Mouse (Mus musculus) lung, postnatal 0 days (tissue): ENCODE measurements around the gene Trpm7. TPM values are rescaled to one million over a fixed set of nuclear protein-coding genes. Genes with fewer than 3 reads are reported as not detected.

Experiments used
- ATAC-seq: fragments of 200-750 bp; cut with Nextera tagmentation; 2 replicates; pipeline ENCODE4 v1.8.0; 2017; ENCODE audit warnings: moderate library complexity
- DNase-seq: peaks from one replicate; pipeline ENCODE4 v3.0.0-alpha.2; 2016; ENCODE audit warnings: low spot score
- H3K27ac ChIP-seq: fragments of 300-500 bp; sonication (generic); 2 replicates; pipeline ENCODE4 v1.5.1; 2014; ENCODE audit warnings: antibody characterized with exemption, mild to moderate bottlenecking, low read length, mixed read lengths
- H3K27me3 ChIP-seq: fragments of 300-500 bp; sonication (generic); replicated peaks from 2 replicates; pipeline ENCODE4 v1.6.1; 2014; ENCODE audit warnings: low read length, mixed read lengths; ENCODE audit not compliant: insufficient read depth
- H3K36me3 ChIP-seq: fragments of 300-500 bp; sonication (generic); 2 replicates; pipeline ENCODE4 v1.6.1; 2014; ENCODE audit warnings: low read length, mixed read lengths; ENCODE audit not compliant: insufficient read depth
- H3K4me1 ChIP-seq: fragments of 300-500 bp; sonication (generic); 2 replicates; pipeline ENCODE4 v1.6.1; 2014; ENCODE audit warnings: antibody characterized with exemption, low read depth, low read length, mixed read lengths; ENCODE audit not compliant: insufficient read depth
- H3K4me2 ChIP-seq: fragments of 300-500 bp; sonication (generic); replicated peaks from 2 replicates; pipeline ENCODE4 v1.6.1; 2014; ENCODE audit warnings: low read depth, mild to moderate bottlenecking, low read length, moderate library complexity, mixed read lengths
- H3K4me3 ChIP-seq: fragments of 300-500 bp; sonication (generic); 2 replicates; pipeline ENCODE4 v1.5.1; 2014; ENCODE audit warnings: low read depth, low read length
- H3K9ac ChIP-seq: fragments of 300-500 bp; sonication (generic); replicated peaks from 2 replicates; pipeline ENCODE4 v1.6.1; 2014; ENCODE audit warnings: low read depth, mild to moderate bottlenecking
- H3K9me3 ChIP-seq: fragments of 300-500 bp; sonication (generic); 2 replicates; pipeline ENCODE4 v1.6.1; 2016; ENCODE audit warnings: low read length, mixed read lengths
- CTCF ChIP-seq: IDR thresholded peaks from 2 replicates; pipeline ENCODE4 v1.5.1; 2016; ENCODE audit warnings: antibody characterized with exemption, mild to moderate bottlenecking
- EP300 ChIP-seq: IDR thresholded peaks from 2 replicates; pipeline ENCODE4 v1.6.1; 2016; ENCODE audit warnings: antibody characterized with exemption, mild to moderate bottlenecking, control low read depth
- WGBS: fragments of 180-500 bp; shearing (Covaris S2); extraction: QIAGEN DNeasy Blood & Tissue Kit; methylation state at CpG from one replicate; pipeline ENCODE4 v1.1.7; 2014; 5-methylcytosine and 5-hydroxymethylcytosine counted together
- polyA plus RNA-seq: library from polyadenylated mRNA; unstranded; fragments of >200 nt; fragmentation: Nextera tagmentation; extraction: Ambion mirVana; gene quantifications from 2 replicates; pipeline ENCODE4 v1.2.1, GENCODE M21; 2015

The Trpm7 gene
- polyA plus RNA-seq, 1 experiment from 2014 or later: 35.3 TPM

DNA sequence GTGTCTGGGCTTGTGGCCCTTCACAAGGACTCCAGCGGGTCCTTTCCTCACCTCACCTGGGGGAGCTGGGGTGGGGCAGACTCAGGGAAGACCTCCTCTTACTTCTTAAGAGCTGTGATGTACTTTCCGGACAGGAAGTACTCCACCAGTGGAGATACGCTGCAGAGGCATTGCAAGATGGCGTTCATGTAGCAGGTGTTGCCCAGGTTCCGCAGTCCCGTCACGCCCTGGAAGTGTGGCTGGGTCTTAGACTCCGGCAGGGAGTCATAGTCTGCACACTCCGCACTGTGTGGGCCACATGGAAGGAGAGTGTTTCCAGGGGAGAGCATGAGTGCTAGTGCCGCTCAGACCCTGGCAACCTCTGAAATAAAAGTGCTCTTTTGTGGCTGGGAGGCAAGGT lies 95.7 kb downstream of the Trpm7 start:
- 76% methylated on average over 10 of the region's 10 CpGs for WGBS
- ATAC-seq: no peak
- no peaks in the 10 kb centered on the region for H3K27me3 ChIP-seq

DNA sequence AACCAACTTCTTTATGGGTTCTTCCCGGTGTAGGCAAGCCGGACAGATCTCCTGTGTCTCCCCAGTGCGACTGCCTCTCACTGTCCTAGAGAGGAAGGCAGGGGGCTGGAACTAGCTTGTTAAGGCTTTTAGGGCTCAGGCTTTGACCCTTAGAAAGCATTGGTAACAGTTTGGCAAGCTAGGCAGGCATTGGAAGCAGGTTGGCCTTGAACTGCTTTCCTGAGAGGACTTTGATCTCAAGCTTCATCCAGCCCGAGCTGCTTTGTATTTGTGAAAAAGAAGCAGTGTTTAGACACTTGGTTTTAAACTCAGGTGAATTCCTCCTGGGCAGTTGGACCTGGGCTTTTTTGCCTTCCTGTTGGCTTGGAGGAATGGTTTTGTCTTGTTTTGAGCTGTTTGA lies 97.2 kb downstream of the Trpm7 start:
- Histone ChIP-seq H3K4me2 (no peak overlapping the region), H3K4me3 (no peak overlapping the region), H3K27ac (no peak overlapping the region), H3K4me1 (no peaks in the 10 kb centered on the region), H3K9ac (no peak overlapping the region), H3K27me3 (no peaks in the 10 kb centered on the region), H3K9me3 (no peaks in the 10 kb centered on the region), H3K36me3 (no peaks in the 10 kb centered on the region)
- TF ChIP-seq CTCF: no peak
- no peak for TF ChIP-seq EP300
- DNase-seq: no peak
- no peak for ATAC-seq
- 81% methylated on average over 4 of the region's 4 CpGs for WGBS

More for the DNA sequence above, 95.7 kb downstream of the Trpm7 start:
- Histone ChIP-seq H3K4me1 (no peaks in the 10 kb centered on the region), H3K4me2 (no peak overlapping the region), H3K4me3 (no peak overlapping the region), H3K9me3 (no peaks in the 10 kb centered on the region), H3K9ac (no peak overlapping the region), H3K36me3 (no peaks in the 10 kb centered on the region), H3K27ac (no peak overlapping the region)
- TF ChIP-seq CTCF (no peak), EP300 (no peak)
- no peak for DNase-seq

DNA sequence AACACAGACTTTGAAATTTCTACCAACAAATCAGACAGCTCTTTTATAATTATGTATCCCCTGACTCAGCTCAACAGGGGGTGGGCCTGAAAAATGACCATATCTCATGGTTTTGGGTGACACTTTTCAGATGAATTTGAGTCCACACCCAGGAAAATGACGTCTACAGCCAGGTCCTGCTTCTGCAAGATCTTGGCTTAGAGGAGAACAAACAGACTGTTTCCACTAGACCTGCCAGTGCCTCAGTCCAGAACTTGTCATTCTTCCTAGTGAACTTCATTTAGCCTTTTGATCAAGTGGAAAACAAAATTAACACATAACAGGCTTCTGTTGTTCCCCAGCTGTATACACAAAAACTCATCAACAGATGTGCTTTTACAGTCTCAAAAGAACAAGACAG lies 99.6 kb downstream of the Trpm7 start:
- H3K4me2 ChIP-seq: no peak overlapping the region
- H3K27me3 ChIP-seq: no peaks in the 10 kb centered on the region
- H3K4me1 ChIP-seq: no peaks in the 10 kb centered on the region
- WGBS: 27% methylated on average over 1 of the region's 1 CpGs
- H3K9me3 ChIP-seq: no peaks in the 10 kb centered on the region
- no peak for ATAC-seq
- TF ChIP-seq EP300 (no peak), CTCF (no peak)
- no peak overlapping the region for H3K9ac ChIP-seq
- H3K27ac ChIP-seq: no peak overlapping the region
- H3K36me3 ChIP-seq: no peaks in the 10 kb centered on the region
- no peak for DNase-seq
- no peak overlapping the region for H3K4me3 ChIP-seq

DNA sequence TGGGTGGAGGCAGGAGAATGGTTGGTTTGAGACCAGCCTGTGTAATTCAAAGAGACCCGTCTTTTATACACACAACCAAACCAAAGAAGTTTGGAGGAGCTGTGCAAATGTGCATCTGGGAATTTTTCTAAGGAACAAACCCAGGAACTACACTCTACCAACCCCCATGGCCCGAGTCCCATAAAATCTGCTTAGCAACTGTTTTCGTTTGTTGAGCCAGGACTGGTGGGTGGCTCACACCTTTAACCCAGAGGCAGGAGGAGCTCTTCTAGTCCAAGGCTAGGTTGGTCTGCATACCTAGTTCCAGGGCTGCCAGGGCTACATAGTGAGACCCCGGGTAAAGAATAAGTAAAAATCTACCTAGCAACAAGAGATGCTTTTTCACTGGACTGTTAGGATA lies 100.1 kb downstream of the Trpm7 start:
- H3K4me2 ChIP-seq: no peak overlapping the region
- no peaks in the 10 kb centered on the region for H3K36me3 ChIP-seq
- H3K9me3 ChIP-seq: no peaks in the 10 kb centered on the region
- TF ChIP-seq CTCF: no peak
- no peak for TF ChIP-seq EP300
- H3K4me3 ChIP-seq: no peak overlapping the region
- H3K4me1 ChIP-seq: no peaks in the 10 kb centered on the region
- DNase-seq (no peak), ATAC-seq (no peak)
- 54% methylated on average over 4 of the region's 4 CpGs for WGBS
- H3K9ac ChIP-seq: no peak overlapping the region
- no peak overlapping the region for H3K27ac ChIP-seq
- H3K27me3 ChIP-seq: no peaks in the 10 kb centered on the region

DNA sequence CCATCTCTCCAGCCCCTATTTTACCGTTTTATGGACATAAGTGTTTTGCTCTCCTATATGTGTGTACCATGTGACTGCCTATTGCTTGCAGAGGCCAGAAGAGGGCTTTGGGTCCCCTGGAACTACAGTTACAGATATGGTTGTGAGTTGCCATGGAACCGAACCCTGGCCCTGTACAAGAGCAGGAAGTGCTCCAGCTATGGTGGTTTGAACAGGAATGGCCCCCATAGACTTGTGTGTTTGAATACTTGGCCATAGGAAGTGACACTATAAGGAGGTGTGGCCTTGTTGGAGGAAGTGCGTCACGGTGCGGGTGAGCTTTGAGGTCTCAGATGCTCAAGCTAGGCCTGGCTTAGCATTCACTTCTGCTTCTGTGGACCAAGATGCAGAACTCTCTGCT lies 103.8 kb downstream of the Trpm7 start:
- Histone ChIP-seq H3K4me2 (no peak overlapping the region), H3K27ac (no peak overlapping the region), H3K9me3 (no peaks in the 10 kb centered on the region), H3K9ac (no peak overlapping the region), H3K36me3 (no peaks in the 10 kb centered on the region), H3K27me3 (no peaks in the 10 kb centered on the region), H3K4me3 (no peak overlapping the region), H3K4me1 (no peaks in the 10 kb centered on the region)
- no peak for DNase-seq
- 76% methylated on average over 5 of the region's 5 CpGs for WGBS
- TF ChIP-seq EP300: no peak
- TF ChIP-seq CTCF: no peak
- no peak for ATAC-seq

DNA sequence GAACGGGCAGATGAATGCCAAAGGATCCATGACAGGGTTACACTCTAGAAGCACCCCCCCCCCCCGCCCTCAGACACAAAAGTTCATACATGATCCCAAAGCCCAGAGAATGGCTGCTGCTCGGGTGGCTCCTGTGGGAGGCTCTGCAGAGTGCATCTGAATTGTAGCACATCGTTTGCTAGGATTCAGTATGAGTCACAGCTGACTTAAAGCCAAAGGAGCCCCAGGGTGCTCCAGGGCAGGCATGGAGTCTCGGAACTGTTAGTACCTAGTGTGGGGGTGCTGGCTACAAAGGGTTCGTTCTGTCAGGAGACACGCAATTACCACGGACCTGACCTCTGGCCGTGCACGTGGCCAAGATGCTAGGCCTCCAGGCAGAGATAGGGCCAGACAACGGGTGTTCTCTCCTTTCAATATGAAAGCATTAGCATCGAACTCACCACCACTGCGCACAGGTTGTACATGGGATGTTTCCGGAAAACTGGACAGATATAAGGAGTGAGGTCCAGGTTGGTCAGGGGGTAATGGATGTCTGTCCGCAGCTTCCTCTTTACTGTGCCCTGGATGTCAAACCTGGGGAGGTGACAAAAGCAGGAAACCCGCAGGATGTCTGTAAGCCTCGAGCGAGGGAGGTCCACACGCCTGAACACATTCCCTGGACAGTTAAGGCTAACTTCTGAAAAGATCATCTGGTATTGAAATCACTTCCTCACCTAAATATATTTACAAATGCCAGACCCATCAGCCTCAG lies 106.4 kb downstream of the Trpm7 start:
- H3K27me3 ChIP-seq: no peaks in the 10 kb centered on the region
- no peak overlapping the region for H3K9ac ChIP-seq
- H3K36me3 ChIP-seq: no peaks in the 10 kb centered on the region
- no peaks in the 10 kb centered on the region for H3K4me1 ChIP-seq
- TF ChIP-seq EP300 (no peak), CTCF (no peak)
- ATAC-seq (no peak), DNase-seq (no peak)
- no peak overlapping the region for H3K4me3 ChIP-seq
- H3K9me3 ChIP-seq: no peaks in the 10 kb centered on the region
- no peak overlapping the region for H3K4me2 ChIP-seq
- no peak overlapping the region for H3K27ac ChIP-seq
- WGBS: 56% methylated on average over 19 of the region's 19 CpGs
